17 mouse cellular contexts compared by ENCODE assay signal in genomic region chr2:28066686-28067085, GRCm38 (mm10). TPM values are rescaled to one million over a fixed set of nuclear protein-coding genes. Genes with fewer than 3 reads are reported as not detected.
A peak's percentile ranks its signal among the peaks of the same experiment; 100 is the strongest.
DNase-seq lines count a peak whose midpoint lies in the region; ATAC-seq and TF ChIP-seq lines count a peak whose summit lies in the region.
"Had no signal": no experiment of that assay in that cellular context is flagged by ENCODE, and none has a peak within 500 bp of the region (broad histone marks: within the 10 kb centered on the region; RNA-seq: fewer than 3 reads in every experiment).

No protein-coding gene starts in this region.

- WGBS in heart, embryonic 10.5 days: 73% methylated on average over 5 of the region's 5 CpGs
- 75% methylated on average over 5 of the region's 5 CpGs for WGBS in midbrain, embryonic 14.5 days
- WGBS in midbrain, postnatal 0 days: 74% methylated on average over 5 of the region's 5 CpGs
- WGBS in forebrain, embryonic 15.5 days: 74% methylated on average over 5 of the region's 5 CpGs

- H3K9me3 ChIP-seq in heart, embryonic 10.5 days: no peaks in the 10 kb centered on the region
- no peaks in the 10 kb centered on the region for H3K9me3 ChIP-seq in midbrain, embryonic 14.5 days (ENCODE audit: control insufficient read depth, low read length)
- no peaks in the 10 kb centered on the region for H3K9me3 ChIP-seq in midbrain, postnatal 0 days (ENCODE audit: low read length)
- H3K9me3 ChIP-seq in forebrain, embryonic 15.5 days: no peaks in the 10 kb centered on the region
- H3K9me3 ChIP-seq: embryonic facial prominence, embryonic 12.5 days; lung, embryonic 15.5 days had no signal

- no peak for DNase-seq in heart, embryonic 10.5 days (ENCODE audit: low spot score)
- DNase-seq in heart, postnatal 36 days: no peak
- no peak for DNase-seq in midbrain, embryonic 14.5 days
- no peak for DNase-seq in midbrain, postnatal 0 days (ENCODE audit: low spot score)
- no peak for DNase-seq in gastrocnemius, adult 18-20 months (ENCODE audit: low spot score)
- DNase-seq: adrenal gland, adult 8-10 months; kidney, postnatal 14 days had no signal

- H3K36me3 ChIP-seq in heart, embryonic 10.5 days: no peaks in the 10 kb centered on the region
- no peaks in the 10 kb centered on the region for H3K36me3 ChIP-seq in midbrain, embryonic 14.5 days (ENCODE audit: control insufficient read depth, insufficient read depth, low read length)
- H3K36me3 ChIP-seq in midbrain, postnatal 0 days (ENCODE audit: insufficient read depth, low read length): no peaks in the 10 kb centered on the region
- H3K36me3 ChIP-seq in forebrain, embryonic 15.5 days: no peaks in the 10 kb centered on the region
- H3K36me3 ChIP-seq: embryonic facial prominence, embryonic 12.5 days; G1E; lung, embryonic 15.5 days had no signal

- no peak for TF ChIP-seq CTCF in midbrain, postnatal 0 days (IDR thresholded peaks at IDR 0.05)

- intact Hi-C loops in heart, postnatal 36 days (cut with DNase I): no loop called here

- H3K4me1 ChIP-seq in heart, embryonic 10.5 days: 0 out of 2 replicates have a peak, but pooled peaks cover 5% of the 10 kb centered on the region
- H3K4me1 ChIP-seq in midbrain, embryonic 14.5 days (ENCODE audit: control insufficient read depth, insufficient read depth, low read length): no peaks in the 10 kb centered on the region
- 0 out of 2 replicates have a peak, but pooled peaks cover 3% of the 10 kb centered on the region for H3K4me1 ChIP-seq in midbrain, postnatal 0 days (ENCODE audit: insufficient read depth, low read length)
- peaks cover 21% of the 10 kb centered on the region for H3K4me1 ChIP-seq in forebrain, embryonic 15.5 days
- H3K4me1 ChIP-seq: embryonic facial prominence, embryonic 12.5 days; lung, embryonic 15.5 days had no signal

- H3K9ac ChIP-seq in midbrain, embryonic 14.5 days (replicated peaks; ENCODE audit: low read length): no peak overlapping the region
- H3K9ac ChIP-seq in midbrain, postnatal 0 days (replicated peaks; ENCODE audit: low read length, poor library complexity, severe bottlenecking): no peak overlapping the region
- H3K9ac ChIP-seq in forebrain, embryonic 15.5 days (replicated peaks): no peak overlapping the region
- H3K9ac ChIP-seq: embryonic facial prominence, embryonic 12.5 days; lung, embryonic 15.5 days had no signal

- ATAC-seq in midbrain, embryonic 14.5 days (ENCODE audit: low FRiP score, low TSS enrichment): no peak
- no peak for ATAC-seq in midbrain, postnatal 0 days (ENCODE audit: low FRiP score)
- ATAC-seq in forebrain, embryonic 15.5 days (replicated peaks): no peak
- 0 out of 2 replicates have a peak, but pooled peaks have one; percentile 9 for ATAC-seq in neutrophil, adult 5-6 weeks (ENCODE audit: extremely low read depth, insufficient number of reproducible peaks, low FRiP score, poor library complexity, severe bottlenecking)
- ATAC-seq: intestine, postnatal 0 days had no signal

- no peak overlapping the region for H3K4me3 ChIP-seq in heart, embryonic 10.5 days
- no peak overlapping the region for H3K4me3 ChIP-seq in midbrain, embryonic 14.5 days (replicated peaks; ENCODE audit: low read depth, low read length)
- no peak overlapping the region for H3K4me3 ChIP-seq in midbrain, postnatal 0 days (ENCODE audit: low read depth, low read length)
- no peak overlapping the region for H3K4me3 ChIP-seq in forebrain, embryonic 15.5 days
- H3K4me3 ChIP-seq: embryonic facial prominence, embryonic 12.5 days; lung, embryonic 15.5 days had no signal

- H3K27me3 ChIP-seq in heart, embryonic 10.5 days (ENCODE audit: insufficient read depth, poor library complexity, severe bottlenecking): no peaks in the 10 kb centered on the region
- no peaks in the 10 kb centered on the region for H3K27me3 ChIP-seq in midbrain, embryonic 14.5 days (ENCODE audit: control insufficient read depth, insufficient read depth, low read length)
- no peaks in the 10 kb centered on the region for H3K27me3 ChIP-seq in midbrain, postnatal 0 days (ENCODE audit: insufficient read depth, low read length)
- no peaks in the 10 kb centered on the region for H3K27me3 ChIP-seq in forebrain, embryonic 15.5 days
- H3K27me3 ChIP-seq: embryonic facial prominence, embryonic 12.5 days; lung, embryonic 15.5 days had no signal

- peak overlapping the region; percentile 72 for H3K27ac ChIP-seq in heart, embryonic 10.5 days
- 0 out of 2 replicates have a peak overlapping the region, but pooled peaks have one; percentile 2 for H3K27ac ChIP-seq in midbrain, embryonic 14.5 days (replicated peaks; ENCODE audit: low read depth, low read length)
- no peak overlapping the region for H3K27ac ChIP-seq in midbrain, postnatal 0 days (ENCODE audit: low read depth, low read length)
- H3K27ac ChIP-seq in forebrain, embryonic 15.5 days (replicated peaks): peak overlapping the region; percentile 74
- H3K27ac ChIP-seq: embryonic facial prominence, embryonic 12.5 days; lung, embryonic 15.5 days had no signal

- H3K4me2 ChIP-seq in midbrain, embryonic 14.5 days (ENCODE audit: low read length): no peak overlapping the region
- no peak overlapping the region for H3K4me2 ChIP-seq in midbrain, postnatal 0 days (ENCODE audit: low read depth, low read length, poor library complexity, severe bottlenecking)
- H3K4me2 ChIP-seq in forebrain, embryonic 15.5 days (replicated peaks): no peak overlapping the region
- H3K4me2 ChIP-seq: embryonic facial prominence, embryonic 12.5 days; lung, embryonic 15.5 days had no signal

RNA-seq across cellular contexts. Expression of gene Fcnb, which starts 18.0 kb away (rescaled TPM):
- polyA plus RNA-seq in heart, embryonic 10.5 days (2016; fragmentation: Nextera tagmentation; extraction: Ambion mirVana): not detected in 2 replicates
- not detected for total RNA-seq in heart, postnatal 36 days (2021)
- not detected in 2 replicates for polyA plus RNA-seq in midbrain, embryonic 14.5 days (2014; fragmentation: Nextera tagmentation; extraction: Ambion mirVana)
- not detected in 2 replicates for total RNA-seq in midbrain, postnatal 0 days (2014; rRNA removed)
- not detected in 2 replicates for polyA plus RNA-seq in midbrain, postnatal 0 days (2015; fragmentation: Nextera tagmentation; extraction: Ambion mirVana)
- 0.20 TPM in 1 of 2 replicates, not detected in the other for polyA plus RNA-seq in forebrain, embryonic 15.5 days (2015; fragmentation: Nextera tagmentation; extraction: Ambion mirVana)
- not detected in 2 replicates for total RNA-seq in neutrophil, adult 5-6 weeks (2017)
- total RNA-seq in gastrocnemius, adult 18-20 months (2021): not detected
- total RNA-seq: adrenal gland, adult 8-10 months; G1E; layer of hippocampus, postnatal 10 days; left cerebral cortex, postnatal 36 days had no signal
- polyA plus RNA-seq: embryonic facial prominence, embryonic 12.5 days; G1E; hindbrain, embryonic 11.5 days; intestine, postnatal 0 days; urinary bladder, adult 2 months had no signal
